Mouse (Mus musculus) frontal cortex, adult 2 months (tissue): ENCODE measurements around the gene Myom1. TPM values are rescaled to one million over a fixed set of nuclear protein-coding genes. Genes with fewer than 3 reads are reported as not detected.

ENCODE experiments used
- DNase-seq, 2 experiments: peaks; one replicate each; pipeline ENCODE4 v3.0.0; 2022; ENCODE audit warnings: low spot score in 1 of 2; ENCODE audit errors: extremely low spot score in 1 of 2
- polyA plus RNA-seq: library from polyadenylated mRNA; depleted of rRNA; stranded (reverse); fragments of >200 nt; gene quantifications from 2 replicates; pipeline ENCODE4 v1.2.3, GENCODE M21; 2012

The Myom1 gene
- polyA plus RNA-seq, 1 experiment, result 2.8 TPM

DNA sequence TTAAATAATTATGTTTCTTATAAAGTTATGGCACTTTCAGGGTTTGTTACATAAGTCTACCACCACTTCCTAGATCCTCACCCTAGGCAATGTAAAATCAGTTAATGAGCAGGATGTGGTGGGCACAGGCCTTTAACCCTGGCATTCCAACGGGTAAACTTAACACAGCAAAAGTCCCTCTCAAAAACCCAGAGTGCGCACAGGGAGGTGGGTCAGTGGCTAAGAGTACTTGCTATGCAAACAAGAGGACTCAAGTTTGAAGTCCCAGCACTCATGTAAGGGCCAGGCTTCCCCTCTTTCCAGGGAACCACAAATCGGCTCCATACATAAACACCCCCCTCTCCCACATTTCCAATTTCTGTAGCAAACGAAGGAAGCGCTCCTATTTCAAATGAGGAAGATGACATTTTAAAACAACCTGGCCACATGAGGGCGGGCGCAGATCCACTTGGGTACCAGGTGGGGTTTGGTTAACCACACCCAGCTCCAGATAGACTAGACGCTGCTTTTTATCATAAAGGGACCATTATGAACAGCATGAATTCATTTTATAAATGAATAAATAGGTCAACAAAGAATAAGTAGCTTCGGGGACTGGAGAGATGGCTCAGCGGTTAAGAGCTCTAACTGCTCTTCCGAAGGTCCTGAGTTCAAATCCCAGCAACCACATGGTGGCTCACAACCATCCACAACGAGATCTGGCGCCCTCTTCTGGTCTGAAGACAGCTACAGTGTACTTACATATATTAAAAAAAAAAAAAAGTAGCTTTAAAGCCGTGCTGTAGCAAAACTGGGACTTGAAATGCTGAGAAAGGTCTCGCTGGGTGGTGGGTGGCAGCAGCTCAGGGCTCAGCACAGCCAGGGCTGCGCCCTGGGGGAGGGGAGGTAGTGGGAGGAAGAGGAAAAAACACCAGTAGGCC, 10.5 kb upstream of the Myom1 start:
- peak in 1 of 2 experiments; percentile 38 for DNase-seq

DNA sequence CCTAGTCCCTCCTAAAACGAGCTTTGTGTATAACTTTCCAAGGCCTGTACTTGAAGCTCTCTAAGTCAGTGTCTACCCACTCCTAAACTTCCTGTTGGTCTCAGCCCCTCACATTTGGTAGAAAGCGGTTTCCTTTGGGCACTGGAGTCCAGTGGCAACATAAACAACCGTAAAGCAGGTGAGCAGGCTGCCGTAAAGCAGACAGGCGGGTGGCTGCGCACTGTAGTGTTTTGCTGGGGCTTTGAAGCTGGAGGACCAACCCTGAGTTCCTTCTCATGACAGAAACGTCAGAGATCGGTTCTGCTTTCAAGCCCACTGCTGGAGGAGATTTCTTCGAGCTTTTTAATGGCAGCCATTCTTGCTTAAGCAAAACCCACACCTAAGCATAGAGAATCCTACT, 9.8 kb upstream of the Myom1 start:
- DNase-seq, result no peak

DNA sequence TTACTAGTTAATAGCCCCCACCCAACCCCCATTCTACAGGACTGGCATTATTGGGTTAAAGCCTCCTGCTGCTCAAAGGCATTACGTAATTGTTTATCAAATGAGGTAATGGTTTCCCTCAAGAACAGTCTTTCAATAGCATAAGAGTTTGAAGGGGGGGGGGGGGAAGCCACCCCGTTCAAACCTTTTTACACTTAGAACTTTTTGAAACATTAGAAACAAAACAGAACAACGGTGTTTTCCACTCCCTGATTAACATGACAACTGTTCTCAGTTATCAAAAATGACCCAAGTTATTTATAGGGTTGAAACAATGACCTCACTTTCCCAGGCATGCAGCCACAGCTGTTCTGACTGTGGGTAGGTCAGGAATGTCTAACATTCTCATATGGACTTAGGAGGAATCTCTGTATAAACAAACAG, 9.0 kb upstream of the Myom1 start:
- no peak for DNase-seq

DNA sequence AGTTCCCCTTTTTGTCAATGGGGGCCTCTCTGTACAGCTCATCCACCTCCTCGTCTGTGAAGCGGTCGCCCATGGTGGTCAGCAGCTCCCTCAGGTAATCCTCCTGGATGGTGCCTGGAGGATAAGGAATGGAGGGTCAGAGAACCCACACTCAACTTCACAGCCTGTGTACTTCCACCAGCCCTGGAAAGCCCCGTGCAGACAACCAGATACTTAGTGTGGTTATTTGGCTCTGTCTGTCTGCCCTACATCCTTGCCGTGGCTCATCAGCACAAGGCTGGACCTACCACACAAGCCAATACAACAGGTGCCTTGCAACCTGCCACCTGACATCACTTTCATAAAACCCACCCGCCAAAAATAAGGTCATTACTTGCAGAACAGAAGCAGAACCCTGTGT, 7.8 kb upstream of the Myom1 start:
- no peak for DNase-seq

GRCm38 (mm10) chr17:70995551-70995950, 6.9 kb upstream of the Myom1 start:
- no peak for DNase-seq

DNA sequence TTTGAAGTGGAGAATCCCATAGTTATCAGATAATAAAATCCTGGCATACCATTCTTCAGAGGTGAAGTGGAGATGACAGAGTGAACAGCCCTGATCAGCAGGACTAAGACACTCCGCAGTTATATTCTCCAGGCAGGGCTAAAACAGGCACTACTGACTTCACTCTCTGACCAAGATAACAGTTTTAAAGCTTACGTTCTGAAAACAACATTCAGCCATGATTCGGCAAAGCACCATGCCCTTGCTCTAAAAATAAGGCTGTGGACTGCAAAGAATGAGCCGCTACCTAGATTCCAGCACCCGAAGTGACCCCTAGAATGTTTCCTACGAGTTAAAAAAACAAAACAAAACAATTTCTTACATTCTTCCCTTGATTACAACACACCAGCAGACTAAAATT, 4.6 kb upstream of the Myom1 start:
- DNase-seq, result no peak

DNA sequence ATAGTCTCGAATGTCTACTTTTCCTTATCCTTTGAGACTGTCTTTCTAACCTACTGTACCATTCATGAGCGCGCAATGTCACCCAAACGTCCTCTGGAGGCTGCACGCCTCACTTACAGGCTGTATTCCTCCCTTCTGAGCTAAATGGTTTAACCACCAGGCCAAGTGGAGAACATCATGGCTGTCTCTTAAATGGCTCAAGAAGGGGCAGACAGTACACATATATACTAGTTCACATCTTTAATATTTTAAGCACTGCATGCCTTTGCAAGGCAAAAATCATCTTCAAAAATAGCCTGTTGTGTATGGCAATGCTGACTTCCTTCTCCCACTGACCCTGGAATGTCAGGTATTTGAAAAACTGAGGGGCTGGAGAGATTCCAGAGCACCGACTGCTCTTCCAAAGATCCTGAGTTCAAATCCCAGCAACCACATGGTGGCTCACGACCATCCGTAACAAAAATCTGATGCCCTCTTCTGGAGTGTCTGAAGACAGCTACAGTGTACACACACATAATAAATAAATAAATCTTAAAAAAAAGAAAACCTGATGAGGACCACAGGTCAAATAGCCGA, 3.9 kb upstream of the Myom1 start:
- DNase-seq, result no peak

GRCm38 (mm10) chr17:70999187-70999586, 3.2 kb upstream of the Myom1 start:
- no peak for DNase-seq

GRCm38 (mm10) chr17:71000255-71000654, 2.2 kb upstream of the Myom1 start:
- DNase-seq, result no peak

GRCm38 (mm10) chr17:71001067-71001466, 1.4 kb upstream of the Myom1 start:
- no peak for DNase-seq

- peak in 1 of 2 experiments; percentile 27 for DNase-seq
Measured at GRCm38 (mm10) chr17:71001699-71002080, 743 bp upstream of the Myom1 start.

DNA sequence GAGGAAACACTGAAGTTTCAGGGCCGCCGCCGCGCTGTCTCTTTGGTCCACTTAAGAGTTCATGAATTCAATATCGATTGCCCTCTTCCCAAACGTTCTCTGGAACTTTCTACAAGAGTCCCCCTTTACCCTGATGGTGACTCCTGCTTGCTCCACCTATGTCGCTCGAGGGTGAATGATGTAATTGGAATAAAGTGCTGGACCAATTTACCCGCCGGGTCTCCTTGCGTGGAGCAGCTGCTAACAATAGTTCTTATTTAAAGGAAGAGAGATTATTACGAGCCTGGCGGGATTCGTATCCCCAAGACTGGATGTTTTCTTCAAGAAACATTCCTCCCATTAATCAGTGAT, 286 bp downstream of the Myom1 start, which contains the start of gene Myl12a:
Gene Myl12a, minus strand, starts transcription at position 135 of the 351 bp plus-strand sequence.
- no peak for DNase-seq

DNA sequence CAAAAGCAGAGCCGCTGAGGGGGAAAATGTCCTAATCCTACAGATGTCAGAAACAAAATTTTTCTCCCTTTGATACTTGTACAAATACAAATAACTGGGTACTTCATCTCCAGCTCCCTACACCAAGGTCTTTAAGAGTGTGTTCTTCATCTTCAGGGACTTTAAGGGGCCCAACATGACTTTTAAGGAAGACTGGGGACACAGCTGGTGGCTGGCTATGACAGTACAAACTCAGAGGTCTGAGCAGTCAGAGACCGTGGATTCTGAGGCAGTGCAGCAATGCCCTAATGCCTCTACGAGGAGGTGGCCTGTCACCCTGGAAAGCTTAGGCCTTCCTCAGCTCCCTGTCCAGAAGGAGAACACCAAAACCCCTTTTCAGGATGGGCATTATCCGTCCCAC, 679 bp downstream of the Myom1 start:
- DNase-seq, result no peak

GRCm38 (mm10) chr17:71003721-71004120, 1.3 kb downstream of the Myom1 start:
- DNase-seq, result no peak

DNA sequence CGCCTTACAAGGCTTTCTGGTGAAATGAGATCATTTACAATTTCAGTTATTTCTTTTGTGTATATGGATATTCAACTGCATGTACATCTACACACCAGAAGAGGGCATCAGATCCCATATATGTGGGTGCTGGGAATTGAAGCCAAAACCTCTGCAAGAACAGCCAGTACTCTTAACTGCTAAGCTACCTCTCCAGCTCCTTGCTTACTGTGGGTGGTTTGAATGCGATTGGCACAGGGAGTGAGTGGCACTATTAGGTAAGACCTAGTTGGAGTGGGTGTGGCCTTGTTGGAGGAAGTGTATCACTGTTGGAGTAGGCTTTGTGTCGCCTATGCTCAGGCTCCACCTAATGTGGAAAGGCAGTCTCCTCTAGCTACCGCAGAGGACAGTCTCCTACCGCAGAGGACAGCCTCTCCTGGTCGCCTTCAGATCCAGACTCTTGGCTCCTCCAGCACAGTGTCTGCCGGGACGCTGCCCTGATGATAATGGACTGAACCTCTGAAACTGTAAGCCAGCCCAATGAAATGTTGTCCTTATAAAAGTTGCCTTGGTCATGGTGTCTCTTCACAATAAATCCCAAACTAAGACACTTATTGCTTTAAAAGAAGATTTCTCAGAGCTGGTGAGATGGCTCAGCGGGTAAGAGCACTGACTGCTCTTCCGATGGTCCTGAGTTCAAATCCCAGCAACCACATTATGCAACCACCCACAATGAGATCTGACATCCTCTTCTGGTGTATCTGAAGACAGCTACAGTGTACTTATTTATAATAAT, 1.9 kb downstream of the Myom1 start:
- DNase-seq, result no peak

GRCm38 (mm10) chr17:71006976-71007375, 4.5 kb downstream of the Myom1 start:
- DNase-seq, result no peak

DNA sequence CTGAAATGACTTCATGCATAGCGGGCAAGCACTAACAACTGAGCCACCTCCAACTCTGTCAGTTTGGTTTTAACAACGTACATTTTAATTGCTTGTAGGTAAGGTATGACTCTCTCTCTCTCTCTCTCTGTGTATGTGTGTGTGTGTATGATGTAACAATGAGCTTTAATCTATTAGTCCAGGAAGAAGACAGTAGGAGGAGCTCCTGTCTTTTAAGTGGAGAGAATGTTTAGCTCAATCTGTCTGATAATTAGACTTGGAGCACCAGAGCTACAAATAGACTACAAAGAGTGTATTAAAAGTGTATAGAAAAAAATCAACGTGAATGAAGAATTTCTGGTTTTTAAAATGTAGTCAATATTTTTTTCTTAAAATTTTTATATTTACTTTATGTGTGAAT, 6.2 kb downstream of the Myom1 start:
- DNase-seq, result no peak

DNA sequence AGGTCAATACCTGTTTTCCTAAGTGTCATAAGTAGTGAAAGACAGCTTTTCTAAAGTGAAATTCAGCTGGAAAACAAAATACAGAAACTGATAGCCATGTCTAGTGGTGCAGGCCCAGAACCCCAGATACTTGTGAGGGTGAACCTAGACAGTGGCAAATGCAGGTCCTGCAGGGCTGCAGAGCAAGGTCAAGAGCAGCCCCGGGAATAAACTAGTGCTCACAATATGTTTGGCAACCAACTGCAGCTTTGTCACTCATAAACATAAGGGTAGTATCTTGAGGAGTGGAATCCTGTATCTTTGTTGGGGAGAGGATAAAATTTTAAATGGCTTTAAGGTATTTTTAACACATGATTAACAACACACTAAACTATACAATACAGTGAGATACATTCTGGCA, 7.3 kb downstream of the Myom1 start:
- no peak for DNase-seq

- DNase-seq, result no peak
Measured at GRCm38 (mm10) chr17:71010646-71011242, 8.3 kb downstream of the Myom1 start.

DNA sequence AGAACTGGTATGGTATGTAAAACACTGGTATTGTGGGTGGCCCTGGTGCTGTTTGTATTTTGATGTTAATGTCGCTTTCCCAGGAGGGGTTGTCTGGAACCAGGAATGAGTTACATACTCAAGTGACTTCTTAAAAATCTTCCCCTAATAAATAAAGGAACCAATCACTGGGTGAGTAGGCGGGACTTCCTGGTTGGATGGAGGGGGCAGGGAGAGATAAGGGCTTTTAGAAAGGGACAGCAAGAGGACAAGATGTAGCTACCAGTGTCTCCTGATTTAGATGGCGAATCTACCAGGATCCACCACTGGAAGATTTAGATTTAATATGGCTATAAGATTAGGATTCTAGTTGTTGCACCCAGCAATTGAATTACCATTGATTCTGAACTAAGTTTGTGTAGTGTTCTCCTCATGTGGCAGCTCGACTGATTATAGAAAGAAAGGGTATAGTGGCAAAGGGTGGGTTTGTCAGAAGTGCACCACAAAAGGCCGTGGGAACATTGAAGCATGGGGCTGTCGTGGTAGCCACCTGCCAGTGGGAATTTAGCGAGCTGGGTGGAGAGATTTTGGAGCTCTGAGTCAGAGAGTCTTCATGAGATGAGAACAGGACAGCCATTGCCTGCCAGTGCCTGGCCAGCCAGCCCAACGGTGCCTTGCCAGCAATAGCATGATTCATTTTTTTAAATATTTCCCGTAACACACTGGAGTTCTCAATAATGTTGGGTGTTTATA, 9.7 kb downstream of the Myom1 start:
- no peak for DNase-seq
